Mouse (Mus musculus) right cerebral cortex, adult 2 months (tissue): Measurements from ENCODE around the gene Pam.

ENCODE experiments used
- DNase-seq, 2 experiments: peaks; one replicate each; pipeline ENCODE4 v3.0.0; 2021 to 2022; ENCODE audit warnings: low spot score in 2 of 2

Pam gene

DNA sequence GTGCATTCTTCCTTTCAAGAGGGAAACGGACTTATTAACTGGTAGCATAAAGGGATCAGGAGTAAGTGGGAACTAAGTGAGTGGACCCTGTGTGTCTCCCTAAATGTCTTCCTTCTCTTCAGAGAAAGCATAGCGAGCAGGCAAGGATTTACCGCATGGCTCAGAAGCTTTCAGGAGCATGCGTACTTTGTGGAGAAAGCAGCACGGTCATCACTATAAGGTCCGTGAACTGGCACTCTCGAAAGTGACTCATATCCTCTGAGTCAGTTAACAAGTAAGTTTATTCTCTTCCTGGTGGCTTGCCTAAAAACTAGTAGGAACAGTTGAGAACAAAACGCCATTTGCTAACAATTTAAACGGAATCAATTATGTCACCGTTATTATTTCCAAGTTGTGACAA, 184.6 kb downstream of the Pam start:
- DNase-seq, result no peak

- no peak for DNase-seq
Observed at GRCm38 (mm10) chr1:97909561-97909960, 185.9 kb downstream of the Pam start.

GRCm38 (mm10) chr1:97908736-97909135, 186.7 kb downstream of the Pam start:
- no peak for DNase-seq

DNA sequence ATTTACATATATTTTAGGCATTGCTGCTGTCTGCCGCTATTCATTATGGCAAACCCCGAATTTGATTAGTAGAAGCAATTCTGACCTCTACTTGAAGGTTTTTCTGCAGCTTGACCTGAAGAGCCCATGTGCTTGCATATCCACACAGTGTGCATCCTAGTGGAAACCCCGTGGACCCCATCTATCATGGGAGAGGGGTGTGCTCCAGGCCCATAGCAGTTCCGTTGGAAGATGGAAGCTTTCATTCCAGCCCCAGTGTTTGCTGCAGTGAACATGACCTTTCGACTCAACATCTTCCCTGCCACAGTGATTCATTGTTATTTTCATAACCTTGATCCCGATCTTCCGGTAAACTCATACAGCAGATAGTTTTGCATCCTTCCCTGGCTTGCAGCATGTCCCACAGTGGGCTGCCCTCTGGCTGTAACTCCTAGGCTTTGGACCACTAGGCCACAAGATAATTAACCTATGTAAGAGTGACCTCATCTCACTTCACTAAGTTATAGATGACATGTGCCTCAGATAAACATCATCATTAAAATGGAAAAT, 191.5 kb downstream of the Pam start:
- DNase-seq, result no peak

DNA sequence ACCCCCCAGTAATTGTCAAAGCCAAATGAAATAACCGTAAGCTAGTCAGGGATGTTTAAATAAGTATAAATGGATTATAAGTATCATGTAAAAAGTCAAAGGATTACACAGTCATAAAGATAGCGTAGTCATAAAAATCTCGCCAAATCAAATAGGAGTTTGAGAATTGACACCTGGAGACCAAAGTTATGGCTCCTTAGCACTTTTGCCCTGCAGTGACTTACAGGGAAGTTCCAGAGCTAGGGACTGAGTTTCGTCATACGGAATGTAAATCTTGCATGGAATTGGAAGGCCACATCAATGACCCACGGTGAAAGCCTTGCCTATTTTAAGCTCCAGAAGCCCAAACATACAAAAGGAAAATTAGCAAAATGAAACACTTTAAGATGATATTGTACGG, 192.6 kb downstream of the Pam start:
- no peak for DNase-seq

DNA sequence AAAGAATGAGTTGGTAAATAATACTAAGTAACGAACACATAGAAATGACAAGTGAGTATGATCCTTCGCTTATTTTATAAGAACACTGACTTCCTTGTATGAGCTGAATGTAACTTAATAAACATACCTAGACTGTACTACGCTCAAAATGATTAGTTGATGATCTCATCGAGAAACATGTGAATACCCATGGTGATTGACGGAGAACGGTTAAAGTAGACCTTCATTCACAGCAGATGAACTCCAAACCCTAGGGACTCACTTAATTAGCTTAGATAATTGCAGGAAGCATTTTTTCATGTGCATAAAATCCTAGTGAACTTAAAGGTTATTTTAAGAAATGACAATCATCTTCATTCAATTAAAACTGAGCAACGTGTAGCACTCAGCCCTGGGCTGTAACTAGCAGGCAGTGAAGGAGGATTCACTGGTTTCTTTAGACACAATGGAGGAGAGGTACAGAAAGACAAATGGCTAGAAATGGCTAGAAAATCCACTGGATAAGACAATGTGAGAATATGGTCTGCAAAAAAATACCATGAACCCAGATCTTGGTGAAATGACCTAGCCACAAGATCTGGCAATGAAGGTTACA, 194.8 kb downstream of the Pam start:
- no peak for DNase-seq

DNA sequence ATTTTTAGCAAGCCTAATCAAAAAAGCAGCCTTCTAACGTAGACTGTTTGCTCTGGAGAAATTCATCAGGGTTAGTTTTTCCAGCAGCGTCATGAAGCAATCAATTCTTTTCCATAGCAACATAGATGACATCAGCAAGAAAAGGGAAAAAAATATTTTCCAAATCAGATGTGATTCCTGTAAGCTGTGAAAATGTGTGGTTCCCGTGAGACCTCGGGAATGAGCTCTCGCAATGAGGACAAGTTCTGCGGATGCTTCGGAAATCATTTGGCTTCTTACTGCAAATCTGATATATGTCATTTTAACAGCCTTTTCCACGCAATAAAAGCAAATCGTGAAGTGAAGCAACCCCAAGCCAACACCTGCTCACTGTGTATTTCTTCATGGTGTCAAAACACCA, 207.9 kb downstream of the Pam start:
- DNase-seq, result no peak

GRCm38 (mm10) chr1:97883498-97883897, 211.9 kb downstream of the Pam start:
- no peak for DNase-seq

GRCm38 (mm10) chr1:97877037-97877436, 218.4 kb downstream of the Pam start:
- no peak for DNase-seq

GRCm38 (mm10) chr1:97873490-97874054, 221.9 kb downstream of the Pam start:
- no peak for DNase-seq

- DNase-seq, result no peak
Observed at GRCm38 (mm10) chr1:97872493-97872892, 223.0 kb downstream of the Pam start.

DNA sequence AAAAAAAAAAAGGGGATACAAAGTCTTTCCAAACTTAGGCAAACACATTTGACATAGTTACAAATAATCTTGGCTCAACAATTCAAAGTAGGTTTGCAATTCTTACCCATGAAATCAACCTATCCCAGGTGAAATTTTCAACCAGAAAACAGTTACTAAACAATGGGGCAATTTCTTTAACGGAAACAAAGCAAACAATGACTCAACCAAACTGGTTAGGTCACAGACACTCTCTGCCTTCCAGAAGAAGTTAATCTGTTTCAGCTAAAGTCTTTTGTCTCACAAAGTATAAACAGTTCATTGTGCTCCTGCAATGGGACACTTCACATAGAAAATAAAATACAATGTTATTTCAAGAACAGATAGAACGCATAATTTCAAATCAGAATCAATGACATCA, 223.4 kb downstream of the Pam start:
- no peak for DNase-seq

- DNase-seq, result no peak
Observed at GRCm38 (mm10) chr1:97864135-97864534, 231.3 kb downstream of the Pam start.

- peak; percentile 85 to 91 for DNase-seq
Observed at GRCm38 (mm10) chr1:97863140-97863539, 232.3 kb downstream of the Pam start.

DNA sequence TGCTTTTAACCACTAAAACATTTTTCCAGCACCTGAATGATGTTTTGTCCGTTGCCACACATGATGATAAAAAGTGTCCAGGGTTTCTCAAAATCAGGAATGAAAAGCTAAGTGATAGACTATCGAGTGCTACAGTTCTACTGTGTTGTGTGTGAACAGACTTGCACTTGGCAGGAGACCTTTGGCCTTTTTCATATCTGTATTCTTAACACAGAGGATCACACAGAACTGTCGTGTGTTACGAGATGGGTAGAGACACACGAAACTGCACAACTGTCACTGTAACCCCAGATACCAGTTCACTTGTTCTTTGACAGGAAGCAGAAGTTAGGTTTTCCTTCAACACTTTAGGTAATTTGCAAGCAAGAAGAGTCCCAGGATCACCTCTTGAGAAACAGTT, 232.7 kb downstream of the Pam start:
- DNase-seq, result no peak

GRCm38 (mm10) chr1:97854256-97854655, 241.2 kb downstream of the Pam start:
- no peak for DNase-seq

DNA sequence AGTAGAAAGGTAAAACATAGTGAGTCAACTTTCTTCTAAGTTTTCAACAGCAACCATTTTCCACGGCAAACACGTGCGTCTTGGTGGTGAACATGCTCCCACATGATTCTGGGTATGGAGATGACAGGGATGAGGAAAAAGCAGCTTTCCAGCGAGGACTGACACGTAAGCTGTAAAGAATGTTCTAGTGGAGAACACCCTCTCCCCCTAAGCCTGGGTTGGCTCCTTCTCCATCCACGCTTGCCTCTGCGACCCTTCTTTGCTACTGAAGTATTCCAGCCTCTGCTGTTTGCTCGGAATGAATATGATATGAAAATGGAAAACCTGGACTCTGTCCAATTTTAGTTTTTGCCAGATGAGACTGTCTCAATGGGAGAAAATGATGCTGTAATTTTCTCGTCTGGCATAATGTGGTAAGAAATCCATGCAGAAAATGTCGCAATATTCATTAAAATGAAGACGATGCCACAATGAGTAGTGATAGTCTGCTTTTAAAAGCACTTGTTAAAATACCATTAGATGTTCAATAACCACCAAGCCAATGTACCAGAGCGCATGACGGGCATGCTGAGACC, 243.8 kb downstream of the Pam start:
- DNase-seq, result no peak

GRCm38 (mm10) chr1:97848601-97849241, 246.7 kb downstream of the Pam start:
- DNase-seq, result no peak

GRCm38 (mm10) chr1:97843220-97843992, 252.0 kb downstream of the Pam start:
- DNase-seq, result no peak

DNA sequence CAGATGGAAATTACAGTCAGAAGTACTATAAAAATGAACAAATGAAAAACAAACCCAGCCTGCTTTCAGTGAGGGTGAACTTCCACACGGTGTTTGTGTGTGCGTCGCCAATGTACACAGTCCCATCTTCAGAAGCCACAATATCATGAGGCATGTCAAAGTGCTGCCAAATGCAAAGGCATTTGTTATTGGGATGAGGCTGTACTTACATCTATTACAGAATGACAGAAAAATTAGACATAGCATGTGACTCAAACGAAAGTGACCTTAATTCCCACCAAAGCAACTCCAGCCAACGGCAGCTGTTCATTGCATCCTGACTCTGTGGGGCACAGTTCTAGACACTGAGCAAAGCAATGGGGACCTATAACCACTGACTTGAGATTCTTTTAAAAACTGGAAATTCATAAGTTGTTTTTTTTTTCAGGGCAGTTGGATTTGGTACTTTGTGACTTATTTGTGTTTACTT, 261.1 kb downstream of the Pam start:
- no peak for DNase-seq

- peak in 1 of 2 experiments; percentile 22 for DNase-seq
Observed at GRCm38 (mm10) chr1:97833466-97834353, 261.7 kb downstream of the Pam start.
